Mouse (Mus musculus) 3T3-L1 (cell line): Measurements from ENCODE around the gene Hoxc4.

Experiments used
- DNase-seq: peaks from one replicate; pipeline ENCODE4 v3.0.0-alpha.2; 2015; ENCODE audit warnings: low read depth, low spot score

The Hoxc4 gene

GRCm38 (mm10) chr15:103018636-103019035, at the start of gene Hoxc4:
Gene Hoxc4 (plus strand): TSS chr15:103018934.
- DNase-seq: no peak

- DNase-seq: no peak
Observed at GRCm38 (mm10) chr15:102969296-102969695, 49.4 kb upstream of the Hoxc4 start.

- peak; percentile 85 for DNase-seq
Observed at GRCm38 (mm10) chr15:102970740-102971139, 48.0 kb upstream of the Hoxc4 start.

- no peak for DNase-seq
Observed at GRCm38 (mm10) chr15:102972254-102972653, 46.5 kb upstream of the Hoxc4 start.

- DNase-seq: no peak
Observed at GRCm38 (mm10) chr15:102972753-102973152, 46.0 kb upstream of the Hoxc4 start.

GRCm38 (mm10) chr15:102975034-102975433, 43.7 kb upstream of the Hoxc4 start:
- no peak for DNase-seq

GRCm38 (mm10) chr15:102975688-102976111, 43.0 kb upstream of the Hoxc4 start:
- no peak for DNase-seq

- no peak for DNase-seq
Observed at GRCm38 (mm10) chr15:102976171-102976570, 42.6 kb upstream of the Hoxc4 start, which contains the start of gene Hoxc9. Gene Hoxc9 (plus strand): TSS chr15:102976439.

- no peak for DNase-seq
Observed at GRCm38 (mm10) chr15:102976631-102977422, 41.9 kb upstream of the Hoxc4 start.

- no peak for DNase-seq
Observed at GRCm38 (mm10) chr15:102977423-102977974, 41.2 kb upstream of the Hoxc4 start.

- no peak for DNase-seq
Observed at GRCm38 (mm10) chr15:102978615-102979515, 39.9 kb upstream of the Hoxc4 start.

GRCm38 (mm10) chr15:102979936-102980335, 38.8 kb upstream of the Hoxc4 start:
- no peak for DNase-seq

- DNase-seq: no peak
Observed at GRCm38 (mm10) chr15:102980352-102980751, 38.4 kb upstream of the Hoxc4 start.

GRCm38 (mm10) chr15:102980912-102981311, 37.8 kb upstream of the Hoxc4 start:
- no peak for DNase-seq

- DNase-seq: peak; percentile 36
Observed at GRCm38 (mm10) chr15:102981379-102982288, 37.1 kb upstream of the Hoxc4 start.

GRCm38 (mm10) chr15:102983716-102984115, 35.0 kb upstream of the Hoxc4 start:
- DNase-seq: no peak

- no peak for DNase-seq
Observed at GRCm38 (mm10) chr15:102984521-102984920, 34.2 kb upstream of the Hoxc4 start.

- DNase-seq: no peak
Observed at GRCm38 (mm10) chr15:102984925-102985324, 33.8 kb upstream of the Hoxc4 start.

GRCm38 (mm10) chr15:102987124-102987833, 31.5 kb upstream of the Hoxc4 start:
- DNase-seq: peak; percentile 97

- DNase-seq: no peak
Observed at GRCm38 (mm10) chr15:102988078-102988477, 30.7 kb upstream of the Hoxc4 start.
